Mouse (Mus musculus) induced T-regulatory cell, adult 2 months (primary cell): ENCODE data around the gene Nr0b1.

ENCODE experiments used
- DNase-seq: peaks from one replicate; pipeline ENCODE4 v3.0.0-alpha.2; 2012; ENCODE audit warnings: low read depth

Gene Nr0b1

DNA sequence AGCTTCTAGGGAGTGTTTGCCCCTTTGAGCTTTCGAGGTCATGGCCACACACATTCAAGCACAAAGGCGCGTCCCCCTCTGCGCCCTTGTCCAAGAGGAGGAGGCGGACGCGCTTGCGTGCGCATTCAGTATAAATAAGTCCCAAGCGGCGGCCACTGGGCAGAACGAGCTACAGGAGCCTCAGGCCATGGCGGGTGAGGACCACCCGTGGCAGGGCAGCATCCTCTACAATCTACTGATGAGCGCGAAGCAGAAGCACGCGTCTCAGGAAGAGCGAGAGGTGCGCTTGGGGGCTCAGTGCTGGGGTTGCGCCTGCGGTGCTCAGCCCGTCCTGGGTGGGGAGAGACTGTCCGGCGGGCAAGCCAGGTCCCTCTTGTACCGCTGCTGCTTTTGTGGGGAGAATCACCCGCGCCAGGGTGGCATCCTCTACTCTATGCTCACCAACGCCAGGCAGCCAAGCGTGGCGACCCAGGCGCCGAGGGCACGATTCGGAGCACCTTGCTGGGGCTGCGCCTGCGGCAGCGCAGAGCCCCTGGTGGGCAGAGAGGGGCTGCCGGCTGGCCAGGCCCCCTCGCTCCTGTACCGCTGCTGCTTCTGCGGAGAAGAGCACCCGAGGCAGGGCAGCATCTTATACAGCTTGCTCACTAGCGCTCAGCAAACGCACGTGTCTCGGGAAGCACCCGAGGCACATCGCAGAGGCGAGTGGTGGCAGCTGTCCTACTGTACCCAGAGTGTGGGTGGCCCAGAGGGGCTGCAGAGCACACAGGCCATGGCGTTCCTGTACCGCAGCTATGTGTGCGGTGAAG is at the start of gene Nr0b1:
TSS of gene Nr0b1 (plus strand) at position 151 of the 806 bp plus-strand sequence.
- DNase-seq, result no peak

DNA sequence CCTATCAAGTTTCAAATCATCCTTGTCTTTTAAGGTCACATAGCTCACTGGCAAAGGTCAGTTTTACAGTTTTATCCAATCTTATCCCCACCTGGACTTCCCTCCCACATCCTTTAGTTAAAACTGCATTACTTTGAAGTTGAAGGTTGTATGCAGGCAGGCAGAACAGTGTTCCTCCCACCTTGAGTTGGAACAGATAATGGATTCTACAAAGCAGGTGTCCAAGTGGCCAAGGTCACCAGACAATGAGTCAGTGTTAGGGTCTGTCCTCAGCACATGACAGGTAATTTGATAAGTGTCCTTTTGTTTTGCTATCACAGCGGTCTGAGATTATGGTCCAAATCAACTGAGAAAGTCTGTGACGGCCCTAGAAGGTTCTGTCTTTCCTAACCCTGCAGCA is 4.3 kb upstream of the Nr0b1 start:
- no peak for DNase-seq

DNA sequence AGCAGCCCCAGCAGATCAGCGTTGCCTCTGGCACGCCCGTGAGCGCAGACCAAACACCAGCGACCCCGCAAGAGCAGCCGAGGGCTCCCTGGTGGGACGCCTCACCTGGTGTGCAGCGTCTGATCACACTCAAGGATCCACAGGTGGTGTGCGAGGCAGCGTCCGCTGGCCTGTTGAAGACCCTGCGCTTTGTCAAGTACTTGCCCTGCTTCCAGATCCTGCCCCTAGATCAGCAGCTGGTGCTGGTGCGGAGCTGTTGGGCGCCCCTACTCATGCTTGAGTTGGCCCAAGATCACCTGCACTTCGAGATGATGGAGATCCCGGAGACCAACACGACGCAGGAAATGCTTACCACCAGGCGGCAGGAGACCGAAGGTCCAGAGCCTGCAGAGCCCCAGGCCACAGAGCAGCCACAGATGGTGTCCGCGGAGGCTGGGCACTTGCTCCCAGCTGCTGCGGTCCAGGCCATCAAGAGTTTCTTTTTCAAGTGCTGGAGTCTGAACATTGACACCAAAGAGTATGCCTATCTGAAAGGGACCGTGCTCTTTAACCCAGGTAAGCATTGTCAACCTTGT is 943 bp downstream of the Nr0b1 start:
- no peak for DNase-seq

DNA sequence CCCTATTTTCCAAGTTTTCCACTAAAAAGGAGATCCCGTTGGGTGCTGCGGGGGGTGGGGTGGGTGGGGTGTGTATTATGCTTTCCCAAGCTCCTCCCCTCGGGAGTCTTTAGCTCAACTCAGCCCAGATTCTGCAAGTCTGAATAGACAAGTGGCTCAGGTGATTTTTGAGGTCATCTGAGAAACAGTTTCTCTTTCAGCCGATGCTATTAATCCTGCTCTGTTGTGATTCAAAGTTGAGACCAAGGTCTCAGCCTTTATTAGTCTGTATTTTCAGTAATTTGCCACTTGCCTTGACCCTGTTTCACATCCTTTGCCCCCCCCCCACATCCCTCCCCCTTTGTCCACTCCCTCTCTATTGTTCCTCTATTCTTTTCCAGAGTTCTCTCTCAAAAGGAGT is 1.8 kb downstream of the Nr0b1 start:
- DNase-seq, result no peak

DNA sequence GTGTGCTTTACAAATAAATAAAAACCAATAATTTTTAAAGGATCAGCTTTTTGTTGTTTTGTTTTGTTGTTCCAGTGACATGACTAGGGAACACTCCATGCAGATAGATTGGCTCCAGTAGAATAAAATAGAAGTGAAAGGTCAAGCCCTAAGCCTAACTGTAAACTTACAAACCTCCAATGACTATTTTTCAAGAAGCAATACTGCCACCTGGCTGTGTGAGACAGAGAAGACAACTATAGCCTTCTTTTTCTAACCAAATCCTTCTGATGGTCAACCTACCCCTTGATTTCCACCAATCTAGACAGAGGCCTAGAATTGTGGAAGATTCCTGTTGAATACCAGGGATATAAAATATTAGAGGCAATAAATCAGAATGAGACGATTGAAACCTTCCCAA is 45.7 kb downstream of the Nr0b1 start:
- no peak for DNase-seq
